Mouse (Mus musculus) testis, adult 2 months (tissue): ENCODE data around the gene Slc51b.

Experiments used
- CTCF ChIP-seq: fragments of 200-500 bp; IDR thresholded peaks from 2 replicates; pipeline ENCODE4 v1.5.1; 2012; ENCODE audit warnings: low read depth, mild to moderate bottlenecking, inconsistent platforms, low read length, moderate library complexity; ENCODE audit not compliant: control insufficient read depth, insufficient read depth, insufficient replicate concordance
- POLR2A ChIP-seq: fragments of 200-500 bp; IDR thresholded peaks from 2 replicates; pipeline ENCODE4 v1.6.1; 2012; ENCODE audit warnings: low read depth, mild to moderate bottlenecking, inconsistent platforms, low read length, moderate library complexity; ENCODE audit not compliant: control insufficient read depth

GRCm38 (mm10) chr9:65393606-65394005 lies 29.1 kb downstream of the Slc51b start:
- no peak for TF ChIP-seq CTCF
- no peak for TF ChIP-seq POLR2A
